Mouse (Mus musculus): ENCODE results near the gene Ganab. TPM values are rescaled to one million over a fixed set of nuclear protein-coding genes. Genes with fewer than 3 reads are reported as not detected.

Ganab gene
- polyA plus RNA-seq, 1 experiment from 2014 or later: 89.4 TPM

DNA sequence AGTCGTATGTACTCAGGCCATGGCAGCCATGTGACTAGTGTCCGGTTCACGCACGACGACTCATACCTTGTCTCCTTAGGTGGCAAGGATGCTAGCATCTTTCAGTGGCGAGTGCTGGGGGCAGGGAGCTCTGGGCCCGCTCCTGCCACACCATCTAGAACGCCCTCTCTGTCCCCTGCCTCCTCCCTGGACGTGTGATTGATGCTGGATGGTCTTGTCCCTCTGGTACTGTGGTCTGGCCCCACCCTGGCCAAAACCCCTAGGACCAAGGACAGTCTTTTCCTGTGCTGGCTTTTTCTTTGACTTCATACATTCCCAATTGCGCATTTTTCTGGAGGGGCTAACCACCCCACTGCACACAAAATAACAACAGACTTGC, 43.3 kb downstream of the Ganab start:
- Histone ChIP-seq H3K27ac (replicated peaks) (peak overlapping the region; percentile 95), H3K4me1 (replicated peaks) (peaks cover 44% of the 10 kb centered on the region), H3K27me3 (no peaks in the 10 kb centered on the region), H3K4me3 (peak overlapping the region; percentile 96), H3K9ac (peak overlapping the region; percentile 100), H3K4me2 (peak overlapping the region; percentile 77), H3K36me3 (peaks cover 31% of the 10 kb centered on the region), H3K9me3 (no peaks in the 10 kb centered on the region)
- 22% methylated on average over 10 of the region's 10 CpGs for WGBS
- ATAC-seq (ENCODE audit: low read depth): peak; percentile 25

DNA sequence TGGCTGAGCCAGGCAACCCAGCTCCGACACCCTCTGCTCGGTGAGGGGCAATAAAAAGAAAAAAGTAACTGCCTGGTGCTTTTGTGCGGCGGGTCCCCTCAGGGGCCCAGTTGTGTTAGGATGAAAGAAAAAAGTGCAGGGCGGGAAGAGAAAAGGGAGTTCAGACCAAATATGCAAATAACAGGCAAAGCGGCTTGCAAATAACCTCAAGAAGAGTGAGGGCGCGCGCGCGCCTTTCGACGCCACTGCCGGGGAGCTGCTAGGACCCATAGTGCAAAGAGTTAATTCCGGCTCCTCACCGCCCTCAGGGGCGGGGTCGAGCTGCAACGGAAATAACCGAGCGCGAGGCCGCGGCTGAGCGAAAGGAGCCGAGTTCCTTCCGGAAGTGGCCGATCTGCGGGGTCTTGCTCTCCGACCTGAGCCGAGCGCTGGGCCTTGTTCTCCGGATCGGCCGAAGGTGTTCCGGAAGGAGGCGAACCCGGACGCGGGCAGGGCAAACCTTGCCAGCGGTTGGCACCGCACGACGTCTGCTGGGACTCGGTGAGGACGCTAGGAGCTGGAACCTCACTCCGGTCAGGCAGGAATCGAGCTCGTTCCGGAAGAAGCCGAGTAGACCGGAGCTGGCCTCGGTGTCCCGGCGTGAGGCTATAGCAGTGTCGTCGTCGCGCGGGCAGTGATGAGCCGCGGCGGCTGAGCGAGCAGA, 43.8 kb downstream of the Ganab start, which contains the start of gene Mta2:
TSS of gene Mta2 (plus strand) at position 361 of the 703 bp plus-strand sequence.
- peak within 1 kb of the TSS; percentile 77 for H3K4me2 ChIP-seq
- ATAC-seq (ENCODE audit: low read depth): peak; percentile 94
- WGBS: under 1% methylated on average over 64 of the region's 64 CpGs

DNA sequence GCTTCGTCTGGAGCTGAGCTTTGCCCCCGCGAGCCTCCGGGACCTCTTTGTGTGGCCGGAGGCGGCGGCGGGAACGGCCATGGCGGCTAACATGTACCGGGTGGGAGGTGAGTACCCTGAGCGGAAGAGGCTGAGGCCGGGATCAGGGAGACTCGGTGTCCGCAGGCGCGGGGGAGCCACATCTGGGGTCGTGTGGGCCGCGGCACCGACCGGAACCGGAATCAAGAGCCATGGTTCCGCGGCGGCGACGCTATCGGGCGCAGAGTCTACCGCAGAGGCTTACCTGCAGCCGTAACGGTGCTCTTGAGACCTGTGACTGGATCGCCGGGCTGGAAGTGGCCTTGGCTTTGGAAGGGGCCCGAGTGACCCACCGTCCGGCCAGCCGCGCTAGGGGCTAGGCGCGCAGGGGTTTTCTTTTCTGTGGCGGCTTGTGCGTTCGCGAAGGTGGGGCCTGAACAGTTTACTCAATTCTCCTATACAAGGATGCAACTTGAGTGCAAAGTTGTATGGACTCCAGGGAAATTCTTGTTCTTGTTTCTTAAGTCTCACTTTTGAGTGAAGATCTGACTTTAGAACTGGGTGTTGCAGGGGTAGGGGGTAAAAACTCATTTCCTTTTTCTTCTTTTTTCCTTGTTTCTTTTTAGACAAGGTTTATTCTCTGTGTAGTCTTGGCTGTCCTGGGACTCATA, 44.5 kb downstream of the Ganab start:
- peak overlapping the region; percentile 100 for H3K9ac ChIP-seq
- H3K27ac ChIP-seq (replicated peaks): peak overlapping the region; percentile 95
- H3K36me3 ChIP-seq: peaks cover 37% of the 10 kb centered on the region
- WGBS: under 1% methylated on average over 46 of the region's 46 CpGs
- H3K27me3 ChIP-seq: no peaks in the 10 kb centered on the region
- peak overlapping the region; percentile 96 for H3K4me3 ChIP-seq
- ATAC-seq (ENCODE audit: low read depth): no peak; the same call in 1 of the 2 replicates
- peak overlapping the region; percentile 77 for H3K4me2 ChIP-seq
- peaks cover 44% of the 10 kb centered on the region for H3K4me1 ChIP-seq (replicated peaks)
- no peaks in the 10 kb centered on the region for H3K9me3 ChIP-seq

More for the DNA sequence above, 43.8 kb downstream of the Ganab start, which contains the start of gene Mta2:
- peak within 1 kb of the TSS; percentile 95 for H3K27ac ChIP-seq (replicated peaks)
- peaks cover 33% of the 10 kb centered on the region for H3K36me3 ChIP-seq
- H3K9me3 ChIP-seq: no peaks in the 10 kb centered on the region
- peak within 1 kb of the TSS; percentile 100 for H3K9ac ChIP-seq
- no peaks in the 10 kb centered on the region for H3K27me3 ChIP-seq
- peaks cover 44% of the 10 kb centered on the region for H3K4me1 ChIP-seq (replicated peaks)
- peak within 1 kb of the TSS; percentile 96 for H3K4me3 ChIP-seq

DNA sequence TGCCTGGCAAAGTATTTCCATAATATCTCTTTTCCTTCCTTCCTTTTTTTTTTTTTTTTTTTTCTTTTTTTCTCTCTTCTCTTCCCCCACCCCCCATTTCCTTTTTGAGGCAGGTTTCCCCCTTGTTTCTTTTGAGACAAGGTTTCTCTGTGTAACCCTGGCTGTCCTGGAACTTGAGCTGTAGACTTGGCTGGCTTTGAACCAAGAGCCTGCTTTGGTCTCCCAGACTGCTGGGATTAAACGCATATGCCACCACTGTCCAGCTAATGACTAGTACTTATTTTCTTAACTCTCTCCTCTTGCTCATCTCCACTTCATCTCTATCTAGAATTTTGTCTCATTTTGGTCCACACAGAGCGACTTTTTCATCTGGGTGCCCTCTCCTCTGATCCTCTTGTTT, 45.2 kb downstream of the Ganab start:
- peak overlapping the region; percentile 77 for H3K4me2 ChIP-seq
- H3K9ac ChIP-seq: peak overlapping the region; percentile 100
- H3K4me3 ChIP-seq: peak overlapping the region; percentile 96
- H3K27ac ChIP-seq (replicated peaks): no peak overlapping the region
- no peak for ATAC-seq (ENCODE audit: low read depth)
- peaks cover 40% of the 10 kb centered on the region for H3K36me3 ChIP-seq
- WGBS: 82% methylated on average over 2 of the region's 2 CpGs
- no peaks in the 10 kb centered on the region for H3K27me3 ChIP-seq
- no peaks in the 10 kb centered on the region for H3K9me3 ChIP-seq
- peaks cover 44% of the 10 kb centered on the region for H3K4me1 ChIP-seq (replicated peaks)

DNA sequence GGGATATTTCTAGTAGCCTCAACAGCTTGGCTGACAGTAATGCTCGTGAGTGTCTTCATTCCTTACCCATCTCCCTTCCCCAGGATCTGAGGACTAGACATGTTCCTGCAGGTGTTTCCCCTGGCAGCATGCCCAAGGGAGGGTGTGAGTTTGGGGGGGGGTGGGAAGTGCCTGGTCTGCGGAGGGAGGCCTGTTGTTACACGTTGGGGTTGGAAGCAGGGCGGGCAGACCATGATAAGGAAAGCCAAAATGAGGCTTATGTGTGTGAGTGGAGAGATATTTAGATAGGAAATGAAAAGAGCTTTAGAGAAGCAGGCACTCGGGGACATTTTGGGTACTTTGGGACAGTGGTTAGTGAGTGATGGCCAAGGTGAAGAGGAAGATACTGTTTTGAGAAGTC, 46.2 kb downstream of the Ganab start:
- peak overlapping the region; percentile 9 for H3K4me3 ChIP-seq
- peak overlapping the region; percentile 55 for H3K9ac ChIP-seq
- peaks cover 44% of the 10 kb centered on the region for H3K4me1 ChIP-seq (replicated peaks)
- peak overlapping the region; percentile 77 for H3K4me2 ChIP-seq
- H3K36me3 ChIP-seq: peaks cover 51% of the 10 kb centered on the region
- no peaks in the 10 kb centered on the region for H3K27me3 ChIP-seq
- no peak for ATAC-seq (ENCODE audit: low read depth)
- 70% methylated on average over 5 of the region's 5 CpGs for WGBS
- 0 out of 2 replicates have a peak overlapping the region, but pooled peaks have one; percentile 4 for H3K27ac ChIP-seq (replicated peaks)
- no peaks in the 10 kb centered on the region for H3K9me3 ChIP-seq

DNA sequence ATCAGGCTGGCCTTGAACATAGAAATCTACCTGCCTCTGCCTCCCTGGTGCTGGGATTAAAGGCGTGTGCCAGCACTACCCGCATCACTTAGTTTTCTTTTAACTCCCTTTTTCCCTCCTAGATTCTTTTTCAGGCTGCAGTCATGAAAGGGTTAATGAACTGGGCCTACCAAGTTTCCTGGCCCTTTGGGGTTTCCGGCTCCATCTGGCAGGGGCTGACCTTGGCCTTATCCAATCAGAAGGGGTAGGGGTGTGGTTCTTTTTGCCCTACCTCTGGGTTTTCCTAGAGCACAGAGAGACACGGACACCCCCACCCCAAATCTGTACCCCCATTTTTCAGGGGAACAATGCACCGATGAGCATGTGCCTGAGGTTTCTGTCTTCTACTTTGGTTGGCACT, 46.9 kb downstream of the Ganab start:
- WGBS: 40% methylated on average over 5 of the region's 5 CpGs
- peak overlapping the region; percentile 55 for H3K9ac ChIP-seq
- no peaks in the 10 kb centered on the region for H3K9me3 ChIP-seq
- no peaks in the 10 kb centered on the region for H3K27me3 ChIP-seq
- peak overlapping the region; percentile 21 for H3K4me3 ChIP-seq
- H3K4me2 ChIP-seq: peak overlapping the region; percentile 77
- no peak for ATAC-seq (ENCODE audit: low read depth)
- peaks cover 57% of the 10 kb centered on the region for H3K36me3 ChIP-seq
- H3K27ac ChIP-seq (replicated peaks): no peak overlapping the region
- H3K4me1 ChIP-seq (replicated peaks): peaks cover 44% of the 10 kb centered on the region

DNA sequence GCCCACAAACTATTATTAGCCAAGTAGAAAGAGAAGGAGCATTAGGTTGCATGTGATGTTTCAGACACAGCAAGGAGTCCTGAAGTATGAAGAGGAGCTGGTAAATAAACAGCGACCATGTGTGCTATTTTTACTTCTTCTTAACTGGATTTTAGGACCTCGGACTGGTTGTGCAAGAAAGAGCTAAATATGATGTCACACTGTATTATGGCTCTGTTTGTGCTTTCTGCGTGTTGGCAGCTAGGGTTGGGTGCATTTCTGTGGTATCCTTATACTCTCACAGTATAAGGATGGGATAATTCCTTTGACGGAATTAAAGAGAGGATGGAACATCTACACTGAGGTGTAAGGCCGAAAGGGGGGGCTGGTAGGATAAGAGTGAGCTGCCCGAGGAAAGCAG, 47.4 kb downstream of the Ganab start:
- Histone ChIP-seq H3K27ac (replicated peaks) (no peak overlapping the region), H3K4me1 (replicated peaks) (peaks cover 42% of the 10 kb centered on the region), H3K27me3 (no peaks in the 10 kb centered on the region), H3K4me3 (peak overlapping the region; percentile 21; the same call in 1 of the 2 replicates), H3K9ac (peak overlapping the region; percentile 55; the same call in 1 of the 2 replicates), H3K9me3 (no peaks in the 10 kb centered on the region), H3K36me3 (peaks cover 62% of the 10 kb centered on the region), H3K4me2 (peak overlapping the region; percentile 77)
- WGBS: 90% methylated on average over 6 of the region's 6 CpGs
- no peak for ATAC-seq (ENCODE audit: low read depth)

DNA sequence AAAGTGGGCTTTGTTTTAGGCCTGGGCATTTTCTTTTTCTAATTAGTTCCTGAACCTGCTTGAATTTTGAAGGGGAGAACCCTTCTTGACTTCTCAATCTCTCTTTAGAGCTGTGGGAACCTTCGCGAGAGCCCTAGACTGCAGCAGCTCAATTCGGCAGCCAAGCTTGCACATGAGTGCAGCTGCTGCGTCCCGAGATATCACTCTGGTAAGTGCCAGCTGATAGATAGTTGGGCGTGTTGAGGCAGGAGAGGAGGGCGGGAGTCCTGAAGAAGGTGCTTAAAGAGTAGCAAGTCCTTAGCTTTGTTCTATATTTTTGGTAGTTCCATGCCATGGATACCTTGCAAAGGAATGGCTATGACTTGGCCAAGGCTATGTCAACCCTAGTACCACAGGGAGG, 49.1 kb downstream of the Ganab start:
- H3K27me3 ChIP-seq: no peaks in the 10 kb centered on the region
- no peak overlapping the region for H3K4me3 ChIP-seq
- no peak for ATAC-seq (ENCODE audit: low read depth)
- WGBS: 94% methylated on average over 7 of the region's 7 CpGs
- no peak overlapping the region for H3K4me2 ChIP-seq
- no peak overlapping the region for H3K9ac ChIP-seq
- H3K27ac ChIP-seq (replicated peaks): no peak overlapping the region
- H3K9me3 ChIP-seq: no peaks in the 10 kb centered on the region
- H3K4me1 ChIP-seq (replicated peaks): peaks cover 37% of the 10 kb centered on the region
- peaks cover 79% of the 10 kb centered on the region for H3K36me3 ChIP-seq

DNA sequence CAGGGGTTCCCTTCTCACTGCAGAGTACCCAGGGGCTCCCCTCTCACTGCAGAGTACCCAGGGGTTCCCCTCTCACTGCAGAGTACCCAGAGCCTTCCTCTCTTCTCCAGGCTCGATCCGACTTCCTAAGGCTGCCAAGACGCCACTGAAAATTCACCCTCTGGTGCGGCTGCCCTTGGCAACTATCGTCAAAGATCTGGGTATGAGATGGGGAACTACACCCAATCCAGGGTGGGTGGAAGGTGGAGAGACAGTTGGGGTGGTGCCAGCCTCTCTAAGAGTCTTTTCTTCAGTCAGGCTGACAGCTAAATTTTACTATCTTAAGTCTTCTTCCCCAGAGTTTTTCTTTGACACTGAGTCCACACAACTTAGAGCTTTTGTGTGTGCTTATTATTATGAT, 52.3 kb downstream of the Ganab start:
- H3K4me1 ChIP-seq (replicated peaks): peaks cover 37% of the 10 kb centered on the region
- no peak overlapping the region for H3K4me3 ChIP-seq
- no peaks in the 10 kb centered on the region for H3K9me3 ChIP-seq
- WGBS: 97% methylated on average over 5 of the region's 5 CpGs
- no peak for ATAC-seq (ENCODE audit: low read depth)
- no peak overlapping the region for H3K4me2 ChIP-seq
- H3K27me3 ChIP-seq: no peaks in the 10 kb centered on the region
- H3K9ac ChIP-seq: no peak overlapping the region
- no peak overlapping the region for H3K27ac ChIP-seq (replicated peaks)
- peaks cover 77% of the 10 kb centered on the region for H3K36me3 ChIP-seq

DNA sequence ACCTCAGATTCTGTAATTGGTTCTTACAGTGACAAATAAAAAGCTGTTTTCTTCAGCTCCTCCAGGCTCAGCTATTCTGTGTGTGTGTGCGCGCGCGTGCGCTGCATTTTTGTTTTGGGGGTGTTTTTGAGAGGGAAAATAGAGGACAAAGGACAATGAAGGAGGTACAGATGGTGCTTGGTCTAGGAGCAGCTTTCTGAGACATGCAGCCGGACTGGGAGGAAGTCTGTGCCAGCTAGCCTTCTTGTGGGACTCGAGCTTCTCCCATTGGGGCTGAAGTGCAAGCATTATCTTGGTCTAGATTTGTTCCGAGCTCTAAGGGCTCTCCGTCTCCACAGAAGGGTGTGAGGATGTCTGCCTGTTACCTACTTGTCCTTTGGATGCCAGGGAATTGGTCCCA, 54.4 kb downstream of the Ganab start:
- peak overlapping the region; percentile 77 for H3K9ac ChIP-seq
- 82% methylated on average over 9 of the region's 9 CpGs for WGBS

DNA sequence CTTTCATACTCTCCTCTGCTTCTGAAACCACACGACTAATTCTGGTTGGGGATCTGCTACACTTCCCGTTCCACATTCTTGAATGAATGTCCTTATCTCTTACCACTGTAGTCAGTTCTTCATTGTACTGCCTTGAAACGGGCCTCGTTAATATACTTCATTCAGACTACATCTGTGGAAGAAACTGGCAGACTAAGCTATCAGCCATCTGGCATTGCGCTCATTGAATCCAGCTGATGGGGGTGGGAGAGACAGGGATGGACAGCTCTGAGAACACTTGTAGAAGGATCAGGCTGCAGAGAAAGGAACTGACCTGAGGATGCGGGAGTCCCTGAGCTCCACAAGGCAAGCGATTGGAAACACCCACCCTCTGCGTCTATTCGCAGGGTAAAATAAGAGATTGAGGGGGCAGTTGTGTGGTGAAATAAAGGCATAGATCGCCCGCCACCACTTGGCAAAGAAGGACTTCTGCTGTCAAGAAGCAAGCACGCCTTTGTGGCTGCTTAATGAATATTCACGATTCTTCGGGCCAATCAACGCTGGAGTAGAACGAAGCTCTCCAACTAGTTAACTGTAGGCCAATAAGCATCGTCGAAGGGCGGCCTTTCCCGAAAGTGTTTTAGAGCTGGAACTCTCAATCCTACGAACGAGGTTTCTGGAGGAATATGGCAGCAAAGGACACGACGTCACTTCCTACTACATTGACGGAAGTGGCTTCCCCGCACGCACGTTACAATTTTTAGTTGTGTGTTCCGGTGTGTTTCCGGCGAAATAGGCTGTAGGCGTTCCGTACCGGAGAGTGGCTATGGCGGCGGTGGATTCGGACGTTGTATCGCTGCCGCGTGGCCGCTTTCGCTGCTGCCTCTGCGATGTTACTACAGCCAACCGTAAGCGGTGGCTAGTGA, 55.5 kb downstream of the Ganab start, which contains the start of gene Tut1:
TSS of gene Tut1 (plus strand) at position 713 of the 905 bp plus-strand sequence.
- peak; percentile 95 for ATAC-seq (ENCODE audit: low read depth)
- H3K9me3 ChIP-seq: no peaks in the 10 kb centered on the region
- H3K36me3 ChIP-seq: peaks cover 74% of the 10 kb centered on the region
- peak within 1 kb of the TSS; percentile 82 for H3K4me3 ChIP-seq
- peaks cover 45% of the 10 kb centered on the region for H3K4me1 ChIP-seq (replicated peaks)
- peak within 1 kb of the TSS; percentile 94 for H3K27ac ChIP-seq (replicated peaks)
- H3K4me2 ChIP-seq: peak within 1 kb of the TSS; percentile 91
- peak within 1 kb of the TSS; percentile 83 for H3K9ac ChIP-seq
- WGBS: 2% methylated on average over 46 of the region's 46 CpGs
- H3K27me3 ChIP-seq: no peaks in the 10 kb centered on the region

More for the DNA sequence above, 54.4 kb downstream of the Ganab start:
- Histone ChIP-seq H3K4me2 (no peak overlapping the region), H3K4me3 (peak overlapping the region; percentile 82; the same call in 1 of the 2 replicates), H3K9me3 (no peaks in the 10 kb centered on the region), H3K27me3 (no peaks in the 10 kb centered on the region), H3K36me3 (peaks cover 76% of the 10 kb centered on the region), H3K4me1 (replicated peaks) (peaks cover 45% of the 10 kb centered on the region), H3K27ac (replicated peaks) (peak overlapping the region; percentile 94)
- ATAC-seq (ENCODE audit: low read depth): no peak
